Mouse (Mus musculus) thymus, postnatal 36 days (tissue): Measurements from ENCODE around the gene Gm21256.
"Not testable (repeated sequence)": the region's sequence is repeated elsewhere in the genome, so short reads cannot be mapped to it uniquely, and the experiment has no call there.

ENCODE experiments used
- DNase-seq, 2 experiments: peaks; one replicate each; pipeline ENCODE4 v3.0.0; 2022; ENCODE audit warnings: mixed read lengths in 2 of 2

The Gm21256 gene

GRCm38 (mm10) chrY:47450660-47451059 lies at the start of gene Gm21256:
Gene Gm21256 (plus strand): TSS chrY:47450960.
- not testable (repeated sequence) for DNase-seq
